Mouse (Mus musculus) forebrain, postnatal 0 days (tissue): Measurements from ENCODE around the gene Sepsecs. TPM values are rescaled to one million over a fixed set of nuclear protein-coding genes. Genes with fewer than 3 reads are reported as not detected.

ENCODE experiments used
- ATAC-seq: fragments of 200-750 bp; cut with Nextera tagmentation; 2 replicates; pipeline ENCODE4 v1.8.0; 2017; ENCODE audit warnings: mild to moderate bottlenecking, moderate library complexity
- DNase-seq: peaks from one replicate; pipeline ENCODE4 v3.0.0-alpha.2; 2015
- H3K27ac ChIP-seq: fragments of 300-500 bp; sonication (generic); 2 replicates; pipeline ENCODE4 v1.5.1; 2014; ENCODE audit warnings: low read depth, mild to moderate bottlenecking, antibody characterized with exemption, low read length, moderate library complexity, mixed read lengths
- H3K27me3 ChIP-seq: fragments of 300-500 bp; sonication (generic); 2 replicates; pipeline ENCODE4 v1.6.1; 2014; ENCODE audit warnings: mild to moderate bottlenecking, low read length, mixed read lengths; ENCODE audit not compliant: insufficient read depth
- H3K36me3 ChIP-seq: fragments of 300-500 bp; sonication (generic); 2 replicates; pipeline ENCODE4 v1.6.1; 2014; ENCODE audit warnings: mild to moderate bottlenecking, moderate library complexity; ENCODE audit not compliant: insufficient read depth
- H3K4me1 ChIP-seq: fragments of 300-500 bp; sonication (generic); 2 replicates; pipeline ENCODE4 v1.6.1; 2014; ENCODE audit warnings: antibody characterized with exemption; ENCODE audit not compliant: insufficient read depth
- H3K4me2 ChIP-seq: fragments of 300-500 bp; sonication (generic); 2 replicates; pipeline ENCODE4 v1.6.1; 2014; ENCODE audit warnings: low read depth, mild to moderate bottlenecking, moderate library complexity
- H3K4me3 ChIP-seq: fragments of 300-500 bp; sonication (generic); 2 replicates; pipeline ENCODE4 v1.5.1; 2014; ENCODE audit warnings: low read depth, low read length, mixed read lengths
- H3K9ac ChIP-seq: fragments of 300-500 bp; sonication (generic); 2 replicates; pipeline ENCODE4 v1.6.1; 2014; ENCODE audit warnings: mild to moderate bottlenecking
- H3K9me3 ChIP-seq: fragments of 300-500 bp; sonication (generic); 2 replicates; pipeline ENCODE4 v1.6.1; 2016; ENCODE audit warnings: low read length
- CTCF ChIP-seq: sonication (generic); IDR thresholded peaks from 2 replicates; pipeline ENCODE4 v1.5.1; 2016; ENCODE audit warnings: antibody characterized with exemption, control low read depth, low read depth
- WGBS: fragments of 180-500 bp; shearing (Covaris S2); extraction: QIAGEN DNeasy Blood & Tissue Kit; methylation state at CpG from one replicate; pipeline ENCODE4 v1.1.7; 2014; 5-methylcytosine and 5-hydroxymethylcytosine counted together
- polyA plus RNA-seq: library from polyadenylated mRNA; unstranded; fragments of >200 nt; fragmentation: Nextera tagmentation; extraction: Ambion mirVana; gene quantifications from 2 replicates; pipeline ENCODE4 v1.2.1, GENCODE M21; 2015
- total RNA-seq: library from RNA; depleted of rRNA; stranded (reverse); fragments of >200 nt; gene quantifications from 2 replicates; pipeline ENCODE4 v1.2.3, GENCODE M21; 2014

The Sepsecs gene
- total and polyA plus RNA-seq, 2 experiments from 2014 or later = 4.2 to 15.6 TPM

DNA sequence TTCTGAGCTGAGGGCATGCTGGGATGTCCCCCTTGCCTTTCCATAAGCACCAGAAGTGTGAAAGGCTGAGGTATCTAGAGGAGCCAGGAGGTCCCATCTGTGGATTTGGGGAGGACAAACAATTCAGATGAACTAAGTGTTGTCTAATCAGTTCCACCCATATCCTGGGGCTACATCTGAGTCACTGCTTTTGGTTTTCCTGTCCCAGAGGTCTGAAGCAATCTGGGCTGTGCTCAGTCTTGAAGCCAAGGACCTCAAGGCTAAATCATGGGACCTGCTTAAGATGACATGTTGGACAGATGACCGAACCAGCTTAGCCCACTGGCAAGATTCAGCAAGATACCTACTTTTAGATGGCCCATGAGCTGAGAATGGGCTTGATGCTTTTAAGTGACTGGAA, 39.0 kb downstream of the Sepsecs start:
- Histone ChIP-seq H3K27ac (no peak overlapping the region), H3K9ac (no peak overlapping the region), H3K4me3 (no peak overlapping the region), H3K4me1 (no peaks in the 10 kb centered on the region), H3K9me3 (no peaks in the 10 kb centered on the region), H3K27me3 (no peaks in the 10 kb centered on the region), H3K4me2 (no peak overlapping the region), H3K36me3 (no peaks in the 10 kb centered on the region)
- 98% methylated on average over 1 of the region's 1 CpGs for WGBS
- no peak for TF ChIP-seq CTCF
- DNase-seq (no peak), ATAC-seq (no peak)

DNA sequence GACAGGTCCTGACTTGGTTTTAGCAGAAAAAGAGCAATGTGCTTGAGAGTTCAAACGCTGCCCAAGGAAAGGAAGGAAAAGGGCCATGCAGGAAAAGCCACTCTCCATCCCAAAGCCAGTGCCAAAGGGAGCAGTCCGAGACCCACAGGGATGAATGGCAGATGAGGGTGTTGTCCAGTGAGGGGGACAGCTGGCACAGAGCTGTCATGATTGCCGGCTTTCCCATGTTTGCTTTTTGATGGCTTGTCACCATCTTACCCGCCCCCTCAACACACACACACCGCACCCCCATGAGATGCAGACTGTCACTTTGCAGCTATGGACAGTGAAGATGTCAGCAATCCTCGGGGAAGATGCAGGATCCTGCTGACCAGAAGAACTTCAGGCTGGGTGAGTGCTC, 40.3 kb downstream of the Sepsecs start:
- Histone ChIP-seq H3K4me2 (no peak overlapping the region), H3K9ac (no peak overlapping the region), H3K27ac (no peak overlapping the region), H3K27me3 (no peaks in the 10 kb centered on the region), H3K9me3 (no peaks in the 10 kb centered on the region), H3K36me3 (no peaks in the 10 kb centered on the region), H3K4me1 (no peaks in the 10 kb centered on the region), H3K4me3 (no peak overlapping the region)
- ATAC-seq (no peak), DNase-seq (no peak)
- no peak for TF ChIP-seq CTCF
- 82% methylated on average over 6 of the region's 6 CpGs for WGBS

DNA sequence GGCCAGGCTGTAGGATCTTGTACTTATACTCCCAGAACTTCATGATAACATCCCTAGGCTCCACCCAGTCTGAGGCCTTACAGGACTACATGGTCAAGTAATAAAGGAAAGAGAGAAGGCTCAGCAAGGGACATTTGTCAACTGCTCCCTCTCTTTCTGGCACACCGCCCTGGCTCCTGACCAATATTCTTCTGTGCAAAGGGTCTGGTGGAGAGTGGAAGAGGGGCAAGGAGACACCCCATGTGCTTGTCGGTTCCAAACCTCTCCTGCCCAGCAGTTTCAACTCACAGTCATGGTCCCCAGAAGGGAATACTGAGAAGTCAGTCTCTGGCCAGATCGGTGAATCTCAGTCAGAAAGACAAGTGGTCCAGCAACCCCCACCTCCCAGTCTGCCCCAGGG, 40.7 kb downstream of the Sepsecs start:
- H3K36me3 ChIP-seq = no peaks in the 10 kb centered on the region
- H3K4me2 ChIP-seq = no peak overlapping the region
- no peak overlapping the region for H3K27ac ChIP-seq
- no peak overlapping the region for H3K9ac ChIP-seq
- ATAC-seq (no peak), DNase-seq (no peak)
- TF ChIP-seq CTCF = no peak
- no peaks in the 10 kb centered on the region for H3K27me3 ChIP-seq
- WGBS = 79% methylated on average over 3 of the region's 3 CpGs
- no peaks in the 10 kb centered on the region for H3K9me3 ChIP-seq
- H3K4me3 ChIP-seq = no peak overlapping the region
- H3K4me1 ChIP-seq = no peaks in the 10 kb centered on the region

DNA sequence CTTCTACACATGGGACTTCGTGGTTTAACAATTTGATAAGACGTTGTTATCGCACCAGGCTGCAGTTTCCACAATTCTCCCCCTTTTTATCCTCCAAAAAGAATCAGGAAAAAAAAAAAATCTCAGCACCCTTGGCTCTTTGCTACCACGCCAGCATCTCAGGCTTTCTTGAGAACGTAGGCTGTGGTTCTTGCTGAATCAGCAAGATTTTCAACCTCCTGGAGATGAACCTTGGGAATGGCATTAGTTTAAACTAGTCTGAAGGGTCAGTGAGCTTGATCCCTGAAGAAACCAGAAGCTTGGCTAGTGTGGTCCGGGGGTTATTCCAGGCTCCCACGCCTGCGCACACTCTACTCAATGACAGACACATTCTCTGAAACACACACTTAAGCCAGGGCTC, 41.8 kb downstream of the Sepsecs start:
- DNase-seq = no peak
- Histone ChIP-seq H3K36me3 (no peaks in the 10 kb centered on the region), H3K4me1 (no peaks in the 10 kb centered on the region), H3K9me3 (no peaks in the 10 kb centered on the region), H3K27me3 (no peaks in the 10 kb centered on the region), H3K4me3 (no peak overlapping the region), H3K9ac (no peak overlapping the region), H3K27ac (no peak overlapping the region), H3K4me2 (no peak overlapping the region)
- no peak for ATAC-seq
- 90% methylated on average over 8 of the region's 8 CpGs for WGBS
- no peak for TF ChIP-seq CTCF

DNA sequence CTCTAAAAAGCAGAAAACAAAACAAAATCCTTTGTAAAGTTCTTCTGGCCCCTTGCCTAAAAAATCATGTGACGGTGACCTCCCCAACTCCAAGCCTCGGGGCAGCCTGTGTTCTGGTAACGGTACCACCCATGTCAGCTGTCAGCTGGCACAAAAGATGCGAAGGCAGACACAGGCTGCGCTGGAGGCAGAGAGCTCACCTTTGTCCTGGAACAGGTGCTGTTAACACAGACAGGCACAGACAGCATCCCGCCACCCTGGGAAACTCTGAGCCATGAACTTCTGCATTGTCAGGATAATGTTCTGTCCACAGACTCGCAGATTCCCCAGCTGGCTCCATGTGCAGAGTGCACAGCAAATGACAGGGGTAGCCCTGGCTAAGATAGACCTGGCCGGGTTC, 43.4 kb downstream of the Sepsecs start:
- no peak for DNase-seq
- WGBS = 33% methylated on average over 8 of the region's 8 CpGs
- Histone ChIP-seq H3K27me3 (no peaks in the 10 kb centered on the region), H3K4me3 (no peak overlapping the region), H3K9ac (no peak overlapping the region), H3K4me2 (no peak overlapping the region), H3K4me1 (no peaks in the 10 kb centered on the region), H3K9me3 (no peaks in the 10 kb centered on the region), H3K36me3 (no peaks in the 10 kb centered on the region), H3K27ac (no peak overlapping the region)
- TF ChIP-seq CTCF = no peak
- peak; percentile 27 for ATAC-seq

DNA sequence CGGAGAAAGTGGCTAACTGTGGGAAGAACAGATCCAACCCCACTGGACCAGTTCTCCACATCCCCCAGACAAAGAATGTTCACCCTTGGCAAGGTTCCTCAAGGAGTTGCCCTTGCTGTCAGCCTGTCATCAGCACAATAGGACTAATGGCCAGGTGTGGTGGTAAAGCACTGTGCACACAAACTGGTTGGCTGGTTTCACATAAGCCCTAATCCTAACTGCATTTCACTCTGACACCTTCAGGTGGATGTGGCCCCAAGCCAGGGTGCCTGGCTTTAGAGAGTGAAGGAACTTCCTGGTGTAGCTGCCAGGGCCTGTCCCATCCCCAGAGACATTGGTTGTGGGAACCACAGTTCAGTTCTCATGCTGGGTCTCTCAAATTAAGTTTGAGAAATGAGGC, 44.6 kb downstream of the Sepsecs start:
- no peak overlapping the region for H3K4me3 ChIP-seq
- no peak for ATAC-seq

DNA sequence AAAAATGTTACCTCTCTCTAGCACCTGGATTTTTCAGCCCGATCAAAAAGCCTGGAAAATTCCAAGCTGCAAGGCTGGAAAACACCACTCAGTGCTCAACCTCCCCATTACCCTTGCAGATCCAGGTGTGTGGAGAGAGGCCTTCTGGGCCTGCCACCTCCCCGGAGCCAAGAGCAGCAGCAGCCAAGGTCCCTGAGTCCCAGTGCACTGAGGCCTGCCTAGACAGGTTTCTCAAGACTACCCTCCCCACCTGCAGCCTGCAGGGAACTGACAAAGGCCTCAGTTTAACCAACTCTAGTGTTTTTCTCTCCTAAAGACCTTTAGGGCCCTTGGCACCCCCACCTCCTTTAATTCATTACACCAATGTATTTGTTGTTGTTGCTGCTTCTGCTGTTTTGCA, 46.4 kb downstream of the Sepsecs start:
- H3K4me1 ChIP-seq = peaks cover 3% of the 10 kb centered on the region; the same call in 1 of the 2 replicates
- H3K27me3 ChIP-seq = no peaks in the 10 kb centered on the region
- H3K9me3 ChIP-seq = no peaks in the 10 kb centered on the region
- H3K9ac ChIP-seq = no peak overlapping the region
- H3K27ac ChIP-seq = no peak overlapping the region
- no peak overlapping the region for H3K4me2 ChIP-seq
- no peak overlapping the region for H3K4me3 ChIP-seq
- TF ChIP-seq CTCF = no peak
- no peak for ATAC-seq
- WGBS = 83% methylated on average over 2 of the region's 2 CpGs
- no peaks in the 10 kb centered on the region for H3K36me3 ChIP-seq
- no peak for DNase-seq

More for the DNA sequence above, 44.6 kb downstream of the Sepsecs start:
- Histone ChIP-seq H3K9ac (no peak overlapping the region), H3K4me1 (no peaks in the 10 kb centered on the region), H3K4me2 (no peak overlapping the region), H3K9me3 (no peaks in the 10 kb centered on the region), H3K36me3 (no peaks in the 10 kb centered on the region), H3K27ac (no peak overlapping the region), H3K27me3 (no peaks in the 10 kb centered on the region)
- no peak for TF ChIP-seq CTCF
- DNase-seq = no peak
- WGBS = 93% methylated on average over 1 of the region's 1 CpGs
